Mouse (Mus musculus) olfactory bulb, adult 2 months (tissue): ENCODE data around the gene Sulf2.

Experiments
- CTCF ChIP-seq: fragments of 200-500 bp; IDR thresholded peaks from 2 replicates; pipeline ENCODE4 v1.5.1; 2012; ENCODE audit warnings: low read depth, mild to moderate bottlenecking, low read length, moderate library complexity; ENCODE audit not compliant: insufficient read depth
- POLR2A ChIP-seq: fragments of 200-500 bp; IDR thresholded peaks from 2 replicates; pipeline ENCODE4 v1.6.1; 2012; ENCODE audit warnings: mild to moderate bottlenecking, low read depth, low read length, moderate library complexity; ENCODE audit not compliant: insufficient read depth

- no peak for TF ChIP-seq CTCF
- no peak for TF ChIP-seq POLR2A
Measured at GRCm38 (mm10) chr2:166045549-166046501, 109.6 kb downstream of the Sulf2 start.
